Mouse (Mus musculus) hindbrain, embryonic 16.5 days (tissue): ENCODE measurements around the gene Pla2g4e. TPM values are rescaled to one million over a fixed set of nuclear protein-coding genes. Genes with fewer than 3 reads are reported as not detected.

Experiments
- ATAC-seq: fragments of 200-750 bp; cut with Nextera tagmentation; 2 replicates; pipeline ENCODE4 v1.8.0; 2017; ENCODE audit warnings: moderate TSS enrichment, moderate library complexity
- H3K27ac ChIP-seq: fragments of 300-500 bp; sonication (generic); 2 replicates; pipeline ENCODE4 v1.5.1; 2014; ENCODE audit warnings: low read depth, mild to moderate bottlenecking, control low read depth, low read length, moderate library complexity
- H3K27me3 ChIP-seq: fragments of 300-500 bp; sonication (generic); replicated peaks from 2 replicates; pipeline ENCODE4 v1.6.1; 2014; ENCODE audit warnings: low read length; ENCODE audit not compliant: control insufficient read depth, insufficient read depth
- H3K36me3 ChIP-seq: fragments of 300-500 bp; sonication (generic); 2 replicates; pipeline ENCODE4 v1.6.1; 2014; ENCODE audit warnings: mild to moderate bottlenecking, low read length, moderate library complexity, mixed read lengths; ENCODE audit not compliant: control insufficient read depth, insufficient read depth
- H3K4me1 ChIP-seq: fragments of 300-500 bp; sonication (generic); 2 replicates; pipeline ENCODE4 v1.6.1; 2014; ENCODE audit warnings: low read depth, low read length; ENCODE audit not compliant: control insufficient read depth, insufficient read depth
- H3K4me2 ChIP-seq: fragments of 300-500 bp; sonication (generic); 2 replicates; pipeline ENCODE4 v1.6.1; 2014; ENCODE audit warnings: mild to moderate bottlenecking, low read length, control low read depth, moderate library complexity
- H3K4me3 ChIP-seq: fragments of 300-500 bp; sonication (generic); 2 replicates; pipeline ENCODE4 v1.5.1; 2014; ENCODE audit warnings: mild to moderate bottlenecking, low read length, control low read depth, moderate library complexity
- H3K9ac ChIP-seq: fragments of 300-500 bp; sonication (generic); 2 replicates; pipeline ENCODE4 v1.6.1; 2014; ENCODE audit warnings: low read depth, mild to moderate bottlenecking, control low read depth, low read length, moderate library complexity
- H3K9me3 ChIP-seq: fragments of 300-500 bp; sonication (generic); 2 replicates; pipeline ENCODE4 v1.6.1; 2014; ENCODE audit warnings: mild to moderate bottlenecking, low read length, moderate library complexity; ENCODE audit not compliant: control insufficient read depth
- WGBS: fragments of 180-500 bp; shearing (Covaris S2); extraction: QIAGEN DNeasy Blood & Tissue Kit; methylation state at CpG from one replicate; pipeline ENCODE4 v1.1.7; 2014; 5-methylcytosine and 5-hydroxymethylcytosine counted together
- polyA plus RNA-seq: library from polyadenylated mRNA; unstranded; fragments of >200 nt; fragmentation: Nextera tagmentation; extraction: Ambion mirVana; gene quantifications from 2 replicates; pipeline ENCODE4 v1.2.1, GENCODE M21; 2015

The Pla2g4e gene
- polyA plus RNA-seq, 1 experiment from 2014 or later: 5.7 TPM

DNA sequence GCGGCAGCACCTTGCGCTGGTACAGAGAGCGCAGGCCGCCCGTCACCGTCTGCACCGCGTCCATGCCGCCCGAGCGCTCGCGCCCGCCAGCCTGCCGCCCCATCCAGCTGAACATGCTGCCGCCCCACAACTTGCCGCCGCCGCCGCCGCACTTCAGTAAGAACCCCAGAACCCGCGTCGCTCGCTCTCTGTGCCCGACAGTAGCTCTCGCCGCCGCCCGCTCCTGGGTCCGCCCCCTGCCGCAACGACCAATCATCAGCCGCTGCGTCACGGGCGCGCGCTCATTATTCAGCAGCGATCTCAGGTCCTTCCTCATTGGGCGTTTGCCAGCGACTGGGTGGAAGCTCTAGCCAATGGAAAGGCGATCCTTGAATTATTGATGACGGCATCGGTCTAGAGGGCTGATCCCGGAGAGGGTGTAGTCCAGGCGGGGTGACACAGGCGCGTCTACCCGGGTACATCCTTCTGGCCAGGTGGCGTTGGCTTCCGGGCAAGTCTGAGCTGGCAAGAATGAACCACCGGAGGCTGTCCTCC lies 90.7 kb downstream of the Pla2g4e start, which contains the start of gene Ehd4:
Gene Ehd4 (minus strand): TSS at position 246 of the 534 bp plus-strand sequence.
- Histone ChIP-seq H3K9me3 (no peaks in the 10 kb centered on the region), H3K27ac (peak within 1 kb of the TSS; percentile 48; the same call in 1 of the 2 replicates), H3K36me3 (no peaks in the 10 kb centered on the region), H3K4me3 (peak within 1 kb of the TSS; percentile 84), H3K27me3 (no peaks in the 10 kb centered on the region), H3K4me2 (peak within 1 kb of the TSS; percentile 84), H3K4me1 (peaks cover 5% of the 10 kb centered on the region), H3K9ac (peak within 1 kb of the TSS; percentile 75)
- ATAC-seq: peak; percentile 99
- WGBS: 0% methylated on average over 51 of the region's 53 CpGs

DNA sequence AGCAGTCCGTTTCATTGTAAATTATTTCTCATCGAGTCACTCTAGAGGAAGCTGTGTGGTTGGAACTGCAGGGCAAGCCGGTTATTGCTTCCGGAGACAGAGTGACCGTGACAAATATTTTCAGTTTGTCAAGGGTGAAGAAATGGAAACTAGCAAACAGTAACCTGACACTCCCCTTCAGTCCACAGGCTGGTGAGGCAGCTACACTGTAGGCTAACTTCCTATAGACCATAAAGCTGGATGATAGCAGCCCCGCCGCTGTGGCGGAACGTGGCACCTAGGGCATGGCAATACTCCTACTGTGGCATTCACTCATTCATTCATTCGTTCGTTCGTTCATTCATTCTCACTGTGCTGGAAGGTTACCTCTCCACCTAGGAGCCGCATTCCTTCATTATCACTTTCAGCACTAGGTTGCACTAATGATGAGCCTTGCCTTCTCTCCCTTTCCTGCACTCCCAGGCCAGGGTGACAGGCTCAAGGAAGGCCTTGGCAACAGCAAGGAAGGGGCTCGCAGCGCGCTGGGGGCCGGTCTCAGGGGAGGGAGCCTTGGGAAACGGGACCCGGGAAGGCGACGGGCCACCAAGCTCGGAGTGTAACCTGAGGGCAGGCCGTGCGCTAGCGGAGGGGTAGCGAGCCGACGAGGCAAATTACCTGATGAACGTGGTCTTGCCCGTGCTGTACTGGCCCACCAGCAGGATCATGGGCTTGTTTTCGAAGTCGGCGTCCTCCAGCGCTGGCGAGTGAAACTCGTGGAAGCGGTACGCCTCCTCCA lies 91.4 kb downstream of the Pla2g4e start:
- Histone ChIP-seq H3K9me3 (no peaks in the 10 kb centered on the region), H3K4me1 (peaks cover 5% of the 10 kb centered on the region), H3K27me3 (no peaks in the 10 kb centered on the region), H3K9ac (peak overlapping the region; percentile 75), H3K36me3 (no peaks in the 10 kb centered on the region), H3K27ac (peak overlapping the region; percentile 48; the same call in 1 of the 2 replicates), H3K4me2 (peak overlapping the region; percentile 84), H3K4me3 (peak overlapping the region; percentile 84)
- 3% methylated on average over 35 of the region's 38 CpGs for WGBS
- no peak; the same call in 1 of the 2 replicates for ATAC-seq

DNA sequence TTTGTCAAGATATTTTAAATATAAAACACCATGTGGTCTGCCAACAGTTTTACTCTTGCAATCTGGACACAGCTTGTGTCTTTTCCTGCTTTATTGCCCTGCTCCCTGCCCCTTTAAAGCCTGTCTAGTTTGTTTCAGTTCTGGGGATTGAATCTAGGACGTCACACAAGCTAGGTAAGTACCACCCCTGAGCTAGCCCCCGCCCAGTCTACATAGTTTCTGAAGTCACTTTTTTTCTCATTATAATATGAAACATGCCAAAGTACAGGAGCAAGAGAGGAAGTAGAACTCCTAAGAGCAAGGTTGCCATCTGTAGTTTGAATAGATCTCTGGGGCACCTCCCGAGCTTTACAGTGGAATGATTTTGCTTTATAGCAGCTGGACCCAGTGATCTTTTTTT lies 94.6 kb downstream of the Pla2g4e start:
- Histone ChIP-seq H3K27ac (no peak overlapping the region), H3K4me1 (peaks cover 5% of the 10 kb centered on the region), H3K27me3 (no peaks in the 10 kb centered on the region), H3K4me2 (no peak overlapping the region), H3K9ac (no peak overlapping the region), H3K4me3 (no peak overlapping the region), H3K36me3 (no peaks in the 10 kb centered on the region), H3K9me3 (no peaks in the 10 kb centered on the region)
- WGBS: 87% methylated on average over 3 of the region's 3 CpGs
- no peak for ATAC-seq

DNA sequence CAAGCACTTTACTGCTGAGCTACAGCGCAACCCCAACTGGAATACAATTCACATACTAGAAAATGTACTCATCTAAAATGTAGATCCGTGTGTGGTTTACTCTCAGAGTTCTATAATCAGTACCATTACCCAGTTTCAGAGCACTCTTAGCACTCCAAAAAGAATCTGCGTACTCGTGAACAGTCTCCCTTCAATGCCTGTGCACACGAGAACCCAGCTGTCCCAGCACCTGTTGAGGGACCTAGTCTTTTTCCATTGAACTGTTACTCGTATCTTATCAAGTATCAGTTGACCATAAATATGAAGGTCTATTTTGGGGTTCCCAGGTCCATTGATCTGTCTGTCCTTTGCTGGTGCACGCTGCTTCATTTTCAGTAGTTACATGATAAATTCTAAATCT lies 95.5 kb downstream of the Pla2g4e start:
- Histone ChIP-seq H3K4me1 (peaks cover 5% of the 10 kb centered on the region), H3K4me3 (no peak overlapping the region), H3K27ac (no peak overlapping the region), H3K4me2 (no peak overlapping the region), H3K9ac (no peak overlapping the region), H3K9me3 (no peaks in the 10 kb centered on the region), H3K36me3 (no peaks in the 10 kb centered on the region), H3K27me3 (no peaks in the 10 kb centered on the region)
- 92% methylated on average over 7 of the region's 7 CpGs for WGBS
- no peak for ATAC-seq

DNA sequence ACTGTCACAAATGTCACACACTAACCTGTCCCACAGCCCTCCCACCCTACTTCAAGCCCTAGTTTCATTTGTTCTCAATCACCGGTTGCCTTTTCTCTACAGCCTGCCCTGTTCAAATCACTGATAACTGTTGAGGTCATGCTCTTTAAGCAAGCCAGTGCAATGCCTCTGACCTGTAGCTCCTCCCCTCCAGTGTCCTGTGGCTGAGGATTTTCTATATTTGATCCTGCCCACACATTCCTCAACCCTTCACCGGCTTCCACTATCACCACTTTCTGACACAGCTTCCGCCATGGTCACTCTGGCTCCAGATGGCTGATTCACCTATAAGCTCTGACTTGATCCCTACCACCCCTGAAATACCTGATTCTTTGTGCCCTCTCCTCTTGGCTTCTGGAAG lies 97.1 kb downstream of the Pla2g4e start:
- Histone ChIP-seq H3K27me3 (no peaks in the 10 kb centered on the region), H3K4me3 (no peak overlapping the region), H3K36me3 (no peaks in the 10 kb centered on the region), H3K9me3 (no peaks in the 10 kb centered on the region), H3K4me2 (no peak overlapping the region), H3K27ac (no peak overlapping the region), H3K4me1 (no peaks in the 10 kb centered on the region), H3K9ac (no peak overlapping the region)
- no peak for ATAC-seq
- WGBS: 89% methylated on average over 3 of the region's 3 CpGs

DNA sequence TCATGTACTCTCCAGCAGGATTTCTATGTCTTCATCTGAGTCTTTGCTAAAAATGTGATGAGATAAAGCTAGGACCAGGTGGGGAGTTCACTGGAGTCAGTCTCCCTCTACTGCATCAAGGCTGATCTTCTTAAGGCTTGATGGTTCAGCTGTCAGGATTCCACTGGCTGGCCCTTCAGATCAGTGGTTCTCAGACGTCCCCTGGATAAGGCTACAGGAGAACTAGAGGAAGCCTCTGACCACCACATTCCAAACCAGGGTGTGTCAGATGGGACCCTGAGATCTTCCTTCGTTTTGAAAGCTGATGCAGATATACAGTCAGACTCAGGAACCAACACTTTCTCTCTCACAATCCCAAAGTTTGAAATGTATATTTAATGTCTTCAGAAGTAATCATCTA lies 97.8 kb downstream of the Pla2g4e start:
- Histone ChIP-seq H3K9me3 (no peaks in the 10 kb centered on the region), H3K27ac (no peak overlapping the region), H3K27me3 (no peaks in the 10 kb centered on the region), H3K9ac (no peak overlapping the region), H3K4me3 (no peak overlapping the region), H3K4me1 (no peaks in the 10 kb centered on the region), H3K36me3 (no peaks in the 10 kb centered on the region), H3K4me2 (no peak overlapping the region)
- 68% methylated on average over 2 of the region's 2 CpGs for WGBS
- ATAC-seq: no peak

DNA sequence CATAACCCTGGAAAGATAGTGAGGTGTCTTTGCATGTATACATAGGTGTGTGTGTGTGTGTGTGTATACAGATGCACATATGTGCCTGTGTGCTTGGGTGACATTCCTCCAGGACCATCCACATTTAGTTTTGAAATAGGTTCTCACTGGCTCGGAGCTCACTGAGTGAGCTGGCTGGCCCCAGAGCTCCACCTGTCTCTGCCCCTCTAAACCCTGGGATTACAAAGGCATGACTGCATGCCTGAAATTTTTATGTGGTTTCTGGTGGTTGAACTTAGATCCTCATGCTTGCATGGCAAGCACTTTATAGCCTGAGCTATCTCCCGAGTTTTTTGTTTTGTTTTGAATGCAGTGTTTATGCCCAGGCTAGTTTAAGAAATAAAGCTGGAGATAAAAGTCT lies 98.6 kb downstream of the Pla2g4e start:
- H3K4me1 ChIP-seq: no peaks in the 10 kb centered on the region
- no peaks in the 10 kb centered on the region for H3K9me3 ChIP-seq
- H3K4me3 ChIP-seq: no peak overlapping the region
- no peaks in the 10 kb centered on the region for H3K27me3 ChIP-seq
- H3K9ac ChIP-seq: no peak overlapping the region
- H3K4me2 ChIP-seq: no peak overlapping the region
- H3K36me3 ChIP-seq: no peaks in the 10 kb centered on the region
- 84% methylated on average over 2 of the region's 2 CpGs for WGBS
- H3K27ac ChIP-seq: no peak overlapping the region
- ATAC-seq: no peak

DNA sequence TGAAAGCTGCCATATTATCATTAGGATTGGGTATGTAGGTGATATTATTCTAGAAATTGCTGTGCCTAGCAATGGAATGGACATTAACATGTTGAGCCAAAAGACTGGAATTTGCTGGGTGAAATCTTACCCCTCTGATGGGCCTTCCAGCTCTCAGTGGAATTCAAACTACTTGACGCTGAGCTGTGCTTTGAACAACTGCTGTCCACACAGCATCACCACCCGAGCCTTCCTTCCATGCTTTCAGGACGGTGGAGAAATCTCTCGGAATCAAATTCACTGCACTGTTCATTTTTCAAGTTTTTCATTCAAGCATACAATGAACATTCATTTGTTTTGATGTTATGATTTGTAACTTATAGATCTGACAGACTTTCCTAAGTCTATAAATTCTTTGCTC lies 100.7 kb downstream of the Pla2g4e start:
- Histone ChIP-seq H3K27me3 (no peaks in the 10 kb centered on the region), H3K4me1 (no peaks in the 10 kb centered on the region), H3K9me3 (no peaks in the 10 kb centered on the region), H3K27ac (no peak overlapping the region), H3K4me2 (no peak overlapping the region), H3K36me3 (no peaks in the 10 kb centered on the region), H3K4me3 (no peak overlapping the region), H3K9ac (no peak overlapping the region)
- WGBS: 99% methylated on average over 4 of the region's 4 CpGs
- ATAC-seq: no peak

DNA sequence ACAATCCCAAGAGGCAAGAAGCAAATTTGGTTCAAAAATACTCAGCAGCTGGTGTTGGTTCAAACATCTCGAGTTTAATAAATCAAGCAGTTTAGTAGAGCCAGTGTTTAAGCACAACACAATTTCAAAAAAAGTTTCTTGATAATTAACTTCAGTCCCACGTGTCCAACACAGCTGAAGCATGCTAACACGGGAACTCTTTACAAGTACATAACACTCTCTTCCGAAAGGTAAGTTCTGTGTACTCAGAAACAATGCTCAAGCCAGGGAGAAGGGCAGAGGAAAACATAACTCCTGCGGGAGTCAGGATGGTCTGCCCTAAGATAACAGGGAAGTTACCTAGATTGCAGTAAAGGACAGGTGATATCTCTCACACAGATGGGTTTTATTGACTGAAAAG lies 102.8 kb downstream of the Pla2g4e start:
- no peaks in the 10 kb centered on the region for H3K9me3 ChIP-seq
- H3K4me1 ChIP-seq: no peaks in the 10 kb centered on the region
- no peak overlapping the region for H3K4me3 ChIP-seq
- H3K27me3 ChIP-seq: no peaks in the 10 kb centered on the region
- 86% methylated on average over 5 of the region's 5 CpGs for WGBS
- no peaks in the 10 kb centered on the region for H3K36me3 ChIP-seq
- no peak for ATAC-seq
- H3K27ac ChIP-seq: no peak overlapping the region
- H3K9ac ChIP-seq: no peak overlapping the region
- H3K4me2 ChIP-seq: no peak overlapping the region
